Mouse (Mus musculus) heart, adult 18-20 months (tissue): ENCODE data around the gene Olfr116. TPM values are rescaled to one million over a fixed set of nuclear protein-coding genes. Genes with fewer than 3 reads are reported as not detected.

Experiments used
- DNase-seq, 2 experiments: peaks; one replicate each; pipeline ENCODE4 v3.0.0; 2021 to 2022; ENCODE audit warnings: mixed read lengths in 1 of 2
- long read RNA-seq, 2 experiments: library from polyadenylated mRNA; stranded (forward); transcript quantifications; one replicate each; pipeline ENCODE4 v2.0.0; 2021
- total RNA-seq, 2 experiments: library from RNA; stranded (reverse); gene quantifications; 2 replicates each; pipeline ENCODE4 v1.2.3; 2021

Gene Olfr116
- total RNA-seq, result not detected
- long read RNA-seq, experiment 1, result 0 reads
- long read RNA-seq, experiment 2, result 0 reads

GRCm38 (mm10) chr17:37627009-37627408, at the start of gene Olfr116, which contains the start of gene Olfr115:
Gene Olfr116 (minus strand): TSS chr17:37627199.
Gene Olfr115 (minus strand): TSS chr17:37627109.
- DNase-seq, result no peak

- no peak for DNase-seq
These were observed 39.7 kb upstream of the Olfr116 start, which contains the start of gene Olfr118 for GRCm38 (mm10) chr17:37666688-37667087. Gene Olfr118 (plus strand): TSS chr17:37666988.

GRCm38 (mm10) chr17:37663682-37664081, 36.7 kb upstream of the Olfr116 start, which contains the start of gene Olfr117:
Gene Olfr117 (minus strand): TSS chr17:37663782.
- no peak for DNase-seq

GRCm38 (mm10) chr17:37592643-37593042, 34.4 kb downstream of the Olfr116 start, which contains the start of gene Olfr114:
Gene Olfr114 (minus strand): TSS chr17:37592743.
- no peak for DNase-seq

- DNase-seq, result no peak
These were observed 49.4 kb downstream of the Olfr116 start, which contains the start of gene Olfr113 for GRCm38 (mm10) chr17:37577563-37577962. Gene Olfr113 (minus strand): TSS chr17:37577663.

Other genes with a start within 250 kb of the Olfr116 start
- gene Olfr105-ps, start 248.2 kb downstream of the Olfr116 start, total RNA-seq, result not detected
- not detected for gene Olfr106-ps, start 236.8 kb downstream of the Olfr116 start, total RNA-seq
- gene Olfr107, start 228.0 kb downstream of the Olfr116 start, total RNA-seq, result not detected
- gene Olfr108, start 181.7 kb downstream of the Olfr116 start, total RNA-seq, result not detected
- gene Olfr109, start 168.3 kb downstream of the Olfr116 start, total RNA-seq, result not detected
- gene H2-M2, start 143.6 kb downstream of the Olfr116 start, total RNA-seq, result 1 to 10 TPM in 1 of 2 experiments, not detected in 1; 1.3 TPM
- gene Olfr110, start 134.7 kb downstream of the Olfr116 start, total RNA-seq, result not detected
- gene Olfr111, start 119.2 kb downstream of the Olfr116 start, total RNA-seq, result not detected
- gene Olfr112, start 57.7 kb downstream of the Olfr116 start, total RNA-seq, result not detected
- gene Olfr113, start 49.5 kb downstream of the Olfr116 start, total RNA-seq, result not detected
- gene Olfr114, start 34.5 kb downstream of the Olfr116 start, total RNA-seq, result not detected
- gene Olfr115, start 90 bp downstream of the Olfr116 start, total RNA-seq, result not detected
- gene Olfr117, start 36.6 kb upstream of the Olfr116 start, total RNA-seq, result not detected
- not detected for gene Olfr118, start 39.8 kb upstream of the Olfr116 start, total RNA-seq
- gene Olfr119, start 69.4 kb upstream of the Olfr116 start, total RNA-seq, result not detected
- not detected for gene Olfr120, start 94.6 kb upstream of the Olfr116 start, total RNA-seq
- gene Olfr121, start 121.7 kb upstream of the Olfr116 start, total RNA-seq, result not detected
- gene Olfr122, start 141.4 kb upstream of the Olfr116 start, total RNA-seq, result not detected
- gene Olfr123, start 166.3 kb upstream of the Olfr116 start, total RNA-seq, result not detected
- not detected for gene Olfr124, start 172.7 kb upstream of the Olfr116 start, total RNA-seq
- gene Olfr125, start 205.8 kb upstream of the Olfr116 start, total RNA-seq, result not detected
- not detected for gene Olfr126, start 220.3 kb upstream of the Olfr116 start, total RNA-seq